Mouse (Mus musculus) c-Kit-negative CD71-positive TER-119-positive erythroid progenitor cells, embryonic 14.5 days (primary cell): Measurements from ENCODE around the gene Mark1.
A peak's percentile ranks its signal among the peaks of the same experiment; 100 is the strongest.

Experiments
- DNase-seq: peaks from one replicate; pipeline ENCODE4 v3.0.0-alpha.2; 2013; ENCODE audit warnings: low read depth, low spot score

Gene Mark1

DNA sequence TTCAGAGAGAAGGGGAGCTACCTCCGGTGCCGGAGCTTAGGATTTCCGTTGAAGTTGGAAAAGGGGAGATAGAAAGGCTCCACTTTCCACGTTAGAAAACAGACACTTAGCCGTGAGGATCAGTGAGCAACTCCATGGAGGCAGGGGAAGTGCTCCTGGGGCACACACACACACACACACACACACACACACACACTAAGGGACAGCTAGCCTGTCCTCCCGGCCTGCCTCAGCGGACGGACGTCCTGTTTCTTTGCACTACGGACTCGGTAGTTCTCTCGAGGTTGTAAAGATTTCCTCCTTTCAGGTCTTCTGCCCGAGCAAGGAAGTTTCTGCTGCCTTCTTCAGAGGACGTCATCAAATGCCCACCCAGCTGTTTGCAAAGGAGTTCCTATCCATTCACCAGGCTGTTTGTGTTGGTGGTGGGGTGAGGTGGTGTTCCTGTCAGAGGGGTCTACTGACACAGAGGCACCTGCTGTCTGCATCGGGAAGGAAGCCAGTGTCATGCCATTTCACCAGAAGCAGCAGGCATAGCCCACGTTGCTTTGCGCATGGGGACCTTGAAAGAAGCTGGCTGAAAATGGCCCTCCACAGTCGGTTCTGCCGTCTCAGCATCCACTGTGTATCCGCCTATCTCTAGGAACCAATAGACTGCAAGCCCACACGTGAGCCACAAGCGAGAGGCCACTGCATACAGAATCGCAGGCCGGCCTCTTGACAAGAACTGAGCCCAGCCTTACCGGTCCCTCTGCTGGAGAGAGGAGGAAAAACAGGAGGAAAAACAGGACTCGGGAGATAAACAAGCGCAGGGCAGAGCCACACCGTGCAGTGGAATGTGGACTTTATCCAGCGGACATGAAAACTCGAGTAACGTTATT is 147.4 kb downstream of the Mark1 start:
- peak; percentile 52 for DNase-seq

DNA sequence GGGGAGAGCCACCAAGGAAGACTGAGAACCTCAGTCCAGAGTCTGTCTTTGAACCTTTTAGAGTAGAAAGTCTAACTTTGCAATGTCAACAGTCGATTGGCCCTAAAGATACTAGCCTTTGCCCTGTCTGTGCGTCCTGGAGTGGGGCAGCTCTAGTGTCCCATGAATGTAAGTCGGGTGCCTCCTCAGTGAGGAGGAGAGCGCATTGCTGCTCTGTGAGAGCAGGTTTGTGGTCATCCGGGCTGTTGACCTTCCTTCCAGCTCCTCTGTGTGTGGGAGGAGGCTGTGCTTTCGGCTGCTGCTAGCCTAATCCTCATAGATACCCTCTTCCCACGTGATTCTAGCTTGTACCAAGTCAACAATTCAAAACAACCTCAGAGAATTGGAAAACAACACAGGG is 148.2 kb downstream of the Mark1 start:
- no peak for DNase-seq

DNA sequence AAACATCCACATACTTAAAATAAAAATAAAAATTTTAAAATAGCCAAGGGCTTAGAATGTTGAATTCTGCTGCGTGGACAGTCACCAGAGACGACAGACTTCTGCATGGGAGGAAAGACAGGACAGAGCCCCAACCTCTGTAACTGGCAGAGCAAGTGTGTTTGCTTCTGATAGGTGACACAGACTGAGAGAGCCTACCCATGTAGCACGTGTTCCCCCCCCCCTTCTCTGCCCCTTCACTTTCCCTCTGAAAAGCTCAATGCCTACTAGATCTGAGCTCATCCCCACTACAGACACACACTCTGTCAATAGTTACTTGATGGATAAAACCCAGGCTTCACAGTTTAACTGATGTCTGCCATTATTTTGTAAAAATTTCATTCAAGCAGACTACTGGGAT is 152.4 kb downstream of the Mark1 start:
- no peak for DNase-seq
